Mouse (Mus musculus): ENCODE measurements at regions not wholly inside any gene's neighbourhood (a gene's known extent, or its start where the extent isn't known, plus 50 kb on each side); places are given as distances from the start of the nearest gene placed in this dataset.

DNA sequence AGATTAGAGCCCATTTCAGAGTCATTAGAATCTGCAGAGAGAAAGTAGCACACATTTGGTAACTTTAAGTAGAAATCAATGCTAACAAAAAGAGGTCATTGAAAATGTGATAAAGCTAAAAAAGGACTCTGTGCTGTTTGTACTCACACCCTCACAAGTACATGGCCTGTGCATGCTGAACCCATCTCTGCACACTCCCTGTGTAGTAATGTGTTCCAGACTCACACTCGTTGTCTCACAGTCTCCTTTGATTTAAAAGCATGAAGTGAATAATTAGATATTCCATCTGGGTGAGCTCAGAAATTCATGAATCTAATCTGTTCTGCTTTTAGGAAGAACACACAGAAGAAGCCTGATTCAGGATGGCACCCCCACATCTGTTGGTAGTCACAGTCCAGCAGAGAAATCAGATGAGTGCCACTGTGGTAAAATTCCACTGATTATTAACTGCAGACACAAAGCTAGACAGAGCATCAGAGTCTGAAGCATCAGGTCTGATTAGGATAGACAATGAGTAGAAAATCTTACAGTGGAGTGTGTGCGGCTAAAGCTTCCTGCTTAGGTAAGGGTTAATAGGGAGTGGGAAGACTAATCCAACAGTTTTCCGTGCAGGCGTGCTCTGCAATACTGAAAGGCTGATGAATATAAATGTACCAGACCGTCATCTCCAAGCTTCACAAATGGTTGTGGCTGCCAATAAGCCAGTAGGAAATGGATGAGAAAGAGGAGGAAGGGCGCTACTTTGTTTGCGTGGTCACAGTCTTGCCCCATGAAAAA is 91.7 kb upstream of the Nrsn1 start:
- DNase-seq (ENCODE audit: low spot score in 2 of 2), result no peak

DNA sequence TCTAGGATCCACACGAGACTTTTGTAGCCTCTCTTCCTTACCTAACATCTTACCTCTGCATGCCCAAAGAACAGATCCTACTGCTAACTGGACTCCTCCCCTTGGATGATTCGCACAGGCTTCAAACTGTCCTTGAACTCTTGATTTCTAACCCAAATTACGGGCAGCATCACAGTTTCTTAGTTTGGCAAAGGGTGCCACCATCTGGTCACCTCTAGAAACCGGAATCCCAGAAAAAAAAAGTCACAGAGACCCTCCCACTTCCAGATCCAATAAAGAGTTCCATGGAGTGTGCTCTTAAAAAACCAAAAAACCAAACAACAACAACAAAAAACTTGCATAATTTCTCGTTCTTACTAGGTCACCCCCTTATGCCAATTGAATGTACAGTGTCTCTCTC is 77.3 kb upstream of the Nrsn1 start:
- DNase-seq (ENCODE audit: low spot score in 2 of 2), result no peak

DNA sequence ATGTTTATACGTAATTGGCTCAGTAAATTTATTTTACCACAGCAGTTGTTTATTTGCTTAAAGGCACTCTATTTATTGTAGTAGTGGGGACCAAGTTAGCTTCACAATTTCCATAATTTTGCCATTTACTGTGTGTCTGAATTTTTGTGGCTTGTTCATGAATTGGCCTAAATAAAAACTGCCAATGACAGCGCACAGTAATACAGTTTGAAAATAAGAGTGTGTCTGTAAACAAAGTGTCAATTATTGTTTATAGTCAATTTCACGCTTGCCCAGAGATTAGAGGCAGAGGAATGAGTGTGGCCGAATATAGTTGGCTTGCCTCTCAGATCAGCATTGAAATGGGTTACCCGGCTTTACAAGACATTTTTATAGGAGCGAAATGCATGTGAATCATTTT is 73.0 kb upstream of the Nrsn1 start:
- no peak for DNase-seq (ENCODE audit: low spot score in 2 of 2)

DNA sequence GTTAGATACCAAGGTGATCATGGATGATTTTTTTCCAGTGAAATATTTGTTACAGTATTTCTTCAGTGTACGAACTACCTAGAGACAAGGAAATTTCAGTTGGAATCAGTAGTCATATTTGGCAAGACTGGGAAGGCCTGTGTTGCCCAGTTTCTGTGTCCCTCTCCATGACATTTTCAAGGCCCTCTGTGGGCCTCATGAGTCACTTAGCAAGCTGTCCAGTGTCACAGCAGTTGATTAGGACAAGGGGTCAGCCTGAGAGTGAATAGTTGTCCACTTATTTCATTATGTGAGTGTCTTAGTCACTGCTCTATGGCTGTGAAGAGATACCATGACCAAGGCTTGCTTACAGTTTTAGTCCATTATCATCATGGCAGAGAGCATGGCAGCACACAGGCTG is 71.5 kb upstream of the Nrsn1 start:
- no peak for DNase-seq (ENCODE audit: low spot score in 2 of 2)

DNA sequence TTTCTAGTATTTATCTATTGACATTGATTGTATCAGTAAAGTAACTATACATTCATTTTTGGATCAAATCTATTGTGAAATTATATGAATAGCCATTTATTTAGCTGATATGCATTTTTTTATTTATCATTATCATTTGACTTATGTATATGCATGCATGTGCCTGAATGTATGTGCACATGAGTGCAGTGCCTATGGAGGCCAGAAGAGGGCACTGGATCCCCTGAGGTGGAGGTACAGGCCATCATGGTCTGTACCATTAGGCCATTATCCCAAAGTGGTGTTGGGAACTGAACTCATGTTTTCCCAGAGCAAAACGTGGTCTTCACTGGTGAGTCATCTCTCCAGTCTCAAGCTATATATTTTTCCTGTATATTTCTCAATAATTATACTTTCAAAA is 63.5 kb upstream of the Nrsn1 start:
- no peak for DNase-seq (ENCODE audit: low spot score in 2 of 2)

All from adrenal gland, postnatal 4 days (tissue).